Mouse (Mus musculus) thymus, adult 2 months (tissue): ENCODE results near the gene Cntnap2. TPM values are rescaled to one million over a fixed set of nuclear protein-coding genes. Genes with fewer than 3 reads are reported as not detected.

Experiments used
- DNase-seq: peaks from one replicate; pipeline ENCODE4 v3.0.0; 2021
- H3K27ac ChIP-seq: fragments of 200-500 bp; 2 replicates; pipeline ENCODE4 v1.5.1; 2012; ENCODE audit warnings: low read length, control low read depth; ENCODE audit not compliant: control insufficient read depth, insufficient read depth
- H3K27me3 ChIP-seq: fragments of 200-500 bp; 2 replicates; pipeline ENCODE4 v1.6.1; 2012; ENCODE audit warnings: mild to moderate bottlenecking, low read length, moderate library complexity, mixed read lengths; ENCODE audit not compliant: control insufficient read depth, insufficient read depth
- H3K36me3 ChIP-seq: fragments of 200-500 bp; 2 replicates; pipeline ENCODE4 v1.6.1; 2012; ENCODE audit warnings: mild to moderate bottlenecking, low read length, moderate library complexity; ENCODE audit not compliant: control insufficient read depth, insufficient read depth
- H3K4me1 ChIP-seq: fragments of 200-500 bp; replicated peaks from 2 replicates; pipeline ENCODE4 v1.6.1; 2012; ENCODE audit warnings: low read length; ENCODE audit not compliant: control insufficient read depth, insufficient read depth
- H3K4me3 ChIP-seq: fragments of 200-500 bp; 2 replicates; pipeline ENCODE4 v1.5.1; 2012; ENCODE audit warnings: mild to moderate bottlenecking, low read length, control low read depth, moderate library complexity; ENCODE audit not compliant: control insufficient read depth, insufficient read depth
- CTCF ChIP-seq: fragments of 200-500 bp; IDR thresholded peaks from 2 replicates; pipeline ENCODE4 v1.5.1; 2012; ENCODE audit warnings: mild to moderate bottlenecking, control low read depth, low read length, moderate library complexity, borderline replicate concordance; ENCODE audit not compliant: control insufficient read depth, poor library complexity, insufficient read depth; ENCODE audit errors: extremely low read depth
- POLR2A ChIP-seq: fragments of 200-500 bp; IDR thresholded peaks from 2 replicates; pipeline ENCODE4 v1.6.1; 2012; ENCODE audit warnings: mild to moderate bottlenecking, low read length, control low read depth, moderate library complexity; ENCODE audit not compliant: control insufficient read depth, poor library complexity, insufficient read depth; ENCODE audit errors: extremely low read depth
- WGBS: fragments of 180-500 bp; shearing (Covaris S2); methylation state at CpG from one replicate; pipeline ENCODE4 v1.1.7; 2018; 5-methylcytosine and 5-hydroxymethylcytosine counted together
- polyA plus RNA-seq: library from polyadenylated mRNA; depleted of rRNA; stranded (reverse); fragments of >200 nt; gene quantifications from 2 replicates; pipeline ENCODE4 v1.2.3, GENCODE M21; 2012

The Cntnap2 gene
- polyA plus RNA-seq, 1 experiment = 1.0 TPM

GRCm38 (mm10) chr6:46961022-46961686, 1902.0 kb downstream of the Cntnap2 start:
- Histone ChIP-seq H3K27me3 (no peaks in the 10 kb centered on the region), H3K4me1 (no peaks in the 10 kb centered on the region), H3K27ac (no peak overlapping the region), H3K36me3 (no peaks in the 10 kb centered on the region), H3K4me3 (no peak overlapping the region)
- WGBS = 36% methylated on average over 10 of the region's 10 CpGs
- TF ChIP-seq CTCF = peak; percentile 16; the same call in 1 of the 2 replicates
- no peak for TF ChIP-seq POLR2A
- peak; percentile 26 for DNase-seq

GRCm38 (mm10) chr6:46963261-46963660, 1904.1 kb downstream of the Cntnap2 start:
- Histone ChIP-seq H3K4me1 (no peaks in the 10 kb centered on the region), H3K36me3 (no peaks in the 10 kb centered on the region), H3K4me3 (no peak overlapping the region), H3K27me3 (no peaks in the 10 kb centered on the region), H3K27ac (no peak overlapping the region)
- DNase-seq = no peak
- no peak for TF ChIP-seq POLR2A
- TF ChIP-seq CTCF = no peak
- 94% methylated on average over 2 of the region's 2 CpGs for WGBS

- no peaks in the 10 kb centered on the region for H3K36me3 ChIP-seq
- H3K4me3 ChIP-seq = no peak overlapping the region
- TF ChIP-seq POLR2A (no peak), CTCF (no peak)
- H3K27me3 ChIP-seq = no peaks in the 10 kb centered on the region
- no peak for DNase-seq
- no peak overlapping the region for H3K27ac ChIP-seq
- 80% methylated on average over 3 of the region's 3 CpGs for WGBS
- no peaks in the 10 kb centered on the region for H3K4me1 ChIP-seq
Measured at GRCm38 (mm10) chr6:46963693-46964092, 1904.5 kb downstream of the Cntnap2 start.

GRCm38 (mm10) chr6:46972640-46973039, 1913.5 kb downstream of the Cntnap2 start:
- Histone ChIP-seq H3K27me3 (no peaks in the 10 kb centered on the region), H3K4me1 (no peaks in the 10 kb centered on the region), H3K36me3 (no peaks in the 10 kb centered on the region), H3K27ac (no peak overlapping the region), H3K4me3 (no peak overlapping the region)
- WGBS = 80% methylated on average over 2 of the region's 2 CpGs
- no peak for TF ChIP-seq CTCF
- no peak for TF ChIP-seq POLR2A
- no peak for DNase-seq

GRCm38 (mm10) chr6:46996010-46996602, 1936.9 kb downstream of the Cntnap2 start:
- WGBS = 93% methylated on average over 6 of the region's 6 CpGs
- H3K4me3 ChIP-seq = no peak overlapping the region
- no peak for TF ChIP-seq POLR2A

GRCm38 (mm10) chr6:47004430-47004829, 1945.3 kb downstream of the Cntnap2 start:
- Histone ChIP-seq H3K36me3 (no peaks in the 10 kb centered on the region), H3K4me1 (no peaks in the 10 kb centered on the region), H3K27me3 (no peaks in the 10 kb centered on the region), H3K4me3 (no peak overlapping the region), H3K27ac (no peak overlapping the region)
- DNase-seq = no peak
- 57% methylated on average over 3 of the region's 3 CpGs for WGBS
- no peak for TF ChIP-seq POLR2A
- TF ChIP-seq CTCF = no peak

More at GRCm38 (mm10) chr6:46996010-46996602, 1936.9 kb downstream of the Cntnap2 start:
- Histone ChIP-seq H3K27me3 (no peaks in the 10 kb centered on the region), H3K27ac (no peak overlapping the region), H3K4me1 (no peaks in the 10 kb centered on the region), H3K36me3 (no peaks in the 10 kb centered on the region)
- no peak for DNase-seq

- DNase-seq = no peak
- Histone ChIP-seq H3K27me3 (no peaks in the 10 kb centered on the region), H3K27ac (no peak overlapping the region), H3K4me1 (no peaks in the 10 kb centered on the region), H3K36me3 (no peaks in the 10 kb centered on the region), H3K4me3 (no peak overlapping the region)
- TF ChIP-seq CTCF = no peak
- 28% methylated on average over 4 of the region's 4 CpGs for WGBS
Measured at GRCm38 (mm10) chr6:47012933-47013332, 1953.8 kb downstream of the Cntnap2 start.
